Mouse (Mus musculus) heart, postnatal 0 days (tissue): Measurements from ENCODE around the gene Luc7l3.
A peak's percentile ranks its signal among the peaks of the same experiment; 100 is the strongest.

Source experiments
- CTCF ChIP-seq: IDR thresholded peaks from 2 replicates; pipeline ENCODE4 v1.5.1; 2016; ENCODE audit warnings: antibody characterized with exemption, control low read depth, low read depth
- EP300 ChIP-seq: IDR thresholded peaks from 2 replicates; pipeline ENCODE4 v1.6.1; 2016; ENCODE audit warnings: antibody characterized with exemption, low read depth

DNA sequence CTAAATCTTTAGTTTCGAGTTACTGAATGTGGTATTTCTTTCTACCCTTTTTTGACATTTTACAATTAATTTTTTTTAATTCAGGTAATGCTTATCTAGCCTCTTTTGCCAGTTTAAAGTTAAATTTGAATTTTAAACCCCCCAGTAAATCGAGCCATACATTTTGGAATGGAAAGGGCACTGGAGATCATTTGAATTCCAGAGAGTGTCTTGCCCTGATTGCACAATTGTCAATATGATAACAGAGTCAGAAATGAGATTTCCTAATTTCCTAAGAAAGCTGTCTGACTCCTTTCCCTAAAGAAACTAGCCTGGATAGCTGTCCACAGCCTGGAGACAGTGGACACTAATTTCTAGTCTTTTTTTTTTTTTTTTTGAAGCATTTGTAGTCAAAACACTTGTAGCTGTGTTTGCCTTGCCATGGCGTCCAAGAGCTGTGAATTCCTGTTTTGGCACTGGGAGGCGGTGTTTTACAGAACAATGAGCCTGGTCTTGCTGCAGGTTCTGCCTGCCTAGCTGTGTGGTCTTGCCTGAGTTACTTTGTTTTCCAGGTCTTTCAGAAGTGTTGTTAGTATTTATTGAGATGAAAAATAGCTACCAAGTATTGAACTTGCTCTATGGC, 7.6 kb upstream of the Luc7l3 start:
- TF ChIP-seq CTCF (peak; percentile 63), EP300 (no peak)
